Mouse (Mus musculus): ENCODE measurements at regions not wholly inside any gene's neighbourhood (a gene's known extent, or its start where the extent isn't known, plus 50 kb on each side); places are given as distances from the start of the nearest gene placed in this dataset.

GRCm38 (mm10) chr1:168823184-168823583 lies 391.1 kb upstream of the Pbx1 start:
- DNase-seq (ENCODE audit: low spot score in 2 of 2): no peak

GRCm38 (mm10) chr1:168818381-168818780 lies 386.3 kb upstream of the Pbx1 start:
- DNase-seq (ENCODE audit: low spot score in 2 of 2): no peak

GRCm38 (mm10) chr1:168807084-168807483 lies 375.0 kb upstream of the Pbx1 start:
- no peak for DNase-seq (ENCODE audit: low spot score in 2 of 2)

GRCm38 (mm10) chr1:168805442-168805841 lies 373.4 kb upstream of the Pbx1 start:
- DNase-seq (ENCODE audit: low spot score in 2 of 2): no peak

GRCm38 (mm10) chr1:168801046-168801445 lies 369.0 kb upstream of the Pbx1 start:
- no peak for DNase-seq (ENCODE audit: low spot score in 2 of 2)

- no peak for DNase-seq (ENCODE audit: low spot score in 2 of 2)
Measured at GRCm38 (mm10) chr1:168786731-168787130, 354.7 kb upstream of the Pbx1 start.

GRCm38 (mm10) chr1:168783851-168784250 lies 351.8 kb upstream of the Pbx1 start:
- no peak for DNase-seq (ENCODE audit: low spot score in 2 of 2)

GRCm38 (mm10) chr1:168764368-168764895 lies 332.4 kb upstream of the Pbx1 start:
- no peak for DNase-seq (ENCODE audit: low spot score in 2 of 2)

GRCm38 (mm10) chr1:168761095-168761494 lies 329.0 kb upstream of the Pbx1 start:
- DNase-seq (ENCODE audit: low spot score in 2 of 2): no peak

- no peak for DNase-seq (ENCODE audit: low spot score in 2 of 2)
Measured at GRCm38 (mm10) chr1:168760239-168760638, 328.2 kb upstream of the Pbx1 start.

- DNase-seq (ENCODE audit: low spot score in 2 of 2): no peak
Measured at GRCm38 (mm10) chr1:168758835-168759234, 326.8 kb upstream of the Pbx1 start.

- DNase-seq (ENCODE audit: low spot score in 2 of 2): no peak
Measured at GRCm38 (mm10) chr1:168754196-168754595, 322.1 kb upstream of the Pbx1 start.

GRCm38 (mm10) chr1:168743435-168743834 lies 311.4 kb upstream of the Pbx1 start:
- DNase-seq (ENCODE audit: low spot score in 2 of 2): no peak

GRCm38 (mm10) chr1:168738005-168738404 lies 305.9 kb upstream of the Pbx1 start:
- DNase-seq (ENCODE audit: low spot score in 2 of 2): no peak

- DNase-seq (ENCODE audit: low spot score in 2 of 2): no peak
Measured at GRCm38 (mm10) chr1:168737277-168737863, 305.3 kb upstream of the Pbx1 start.

- DNase-seq (ENCODE audit: low spot score in 2 of 2): no peak
Measured at GRCm38 (mm10) chr1:168733066-168733465, 301.0 kb upstream of the Pbx1 start.

- no peak for DNase-seq (ENCODE audit: low spot score in 2 of 2)
Measured at GRCm38 (mm10) chr1:168709836-168710235, 277.8 kb upstream of the Pbx1 start.

- DNase-seq (ENCODE audit: low spot score in 2 of 2): no peak
Measured at GRCm38 (mm10) chr1:168709017-168709681, 277.1 kb upstream of the Pbx1 start.

- no peak for DNase-seq (ENCODE audit: low spot score in 2 of 2)
Measured at GRCm38 (mm10) chr1:168708161-168708865, 276.2 kb upstream of the Pbx1 start.

GRCm38 (mm10) chr1:168697386-168697785 lies 265.3 kb upstream of the Pbx1 start:
- DNase-seq (ENCODE audit: low spot score in 2 of 2): no peak

GRCm38 (mm10) chr1:168686821-168687220 lies 254.8 kb upstream of the Pbx1 start:
- DNase-seq (ENCODE audit: low spot score in 2 of 2): no peak

- DNase-seq (ENCODE audit: low spot score in 2 of 2): no peak
Measured at GRCm38 (mm10) chr1:168685147-168685546, 253.1 kb upstream of the Pbx1 start.

Measured in cerebellum, postnatal 4 days (tissue).